Mouse (Mus musculus) right cerebral cortex, postnatal 25 days (tissue): ENCODE data around the gene Pttg1ip.

Experiments
- DNase-seq: peaks from one replicate; pipeline ENCODE4 v3.0.0; 2022

Pttg1ip gene

DNA sequence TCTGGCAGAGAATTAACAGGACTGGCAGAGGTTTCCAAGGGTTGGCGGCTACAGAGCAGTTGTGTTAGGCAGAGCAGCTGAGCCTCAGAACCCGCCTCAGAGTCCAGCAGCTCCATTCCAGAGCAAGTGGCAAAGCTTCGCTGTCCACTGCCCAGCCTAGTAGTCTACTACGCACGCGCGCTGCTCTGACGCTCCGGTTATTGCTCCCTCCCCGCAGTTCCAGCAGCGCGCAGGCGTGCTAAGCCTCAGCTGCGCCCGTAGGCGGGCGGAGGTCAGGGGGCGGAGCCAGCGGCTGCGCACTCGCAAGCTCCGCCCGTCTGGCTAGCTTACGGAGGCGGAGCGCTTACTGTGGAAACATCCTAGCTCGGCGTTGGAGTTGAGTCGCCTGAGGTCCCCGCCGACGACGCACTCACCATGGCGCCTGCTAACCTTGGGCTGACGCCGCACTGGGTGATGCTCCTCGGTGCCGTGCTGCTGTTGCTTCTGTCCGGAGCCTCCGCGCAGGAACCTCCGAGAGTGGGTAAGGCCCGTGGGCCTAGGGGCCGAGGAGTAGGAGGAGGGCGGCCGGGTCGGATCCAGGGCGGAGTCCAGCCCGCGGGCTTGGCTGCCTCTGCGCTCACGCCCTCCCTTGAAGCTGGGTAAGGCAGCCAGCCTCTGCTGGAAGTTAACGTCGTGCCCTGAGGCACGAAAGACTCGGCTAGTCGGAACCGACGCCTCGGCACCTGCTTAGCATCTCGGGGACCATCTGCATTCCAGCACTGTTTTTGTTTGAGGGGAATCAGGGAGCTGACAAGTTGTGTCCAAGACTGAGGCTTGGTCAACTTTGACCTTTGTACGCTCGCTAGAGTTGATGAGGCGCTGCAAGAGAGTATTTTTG is at the start of gene Pttg1ip:
TSS of gene Pttg1ip (plus strand) at position 313 of the 877 bp plus-strand sequence.
- peak; percentile 95 for DNase-seq

DNA sequence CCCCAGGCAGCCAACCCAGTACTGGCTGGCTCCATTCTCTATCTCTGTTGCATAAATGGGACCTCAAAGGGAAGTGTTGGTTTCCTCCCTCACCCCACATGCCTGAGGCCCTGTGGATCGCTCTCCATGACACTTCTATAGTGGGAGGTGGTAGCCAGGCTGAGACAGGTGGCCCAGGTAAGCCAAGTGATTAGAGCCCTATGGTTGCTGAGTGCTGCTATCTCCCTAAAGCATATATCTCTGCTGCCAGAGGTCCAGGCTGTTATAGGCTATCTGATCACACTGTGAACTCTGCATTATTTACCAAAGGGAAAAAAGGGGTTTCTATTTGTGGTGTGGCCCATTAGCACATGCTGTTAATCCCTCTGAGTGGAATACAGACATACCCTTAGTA is 49.5 kb upstream of the Pttg1ip start:
- no peak for DNase-seq

DNA sequence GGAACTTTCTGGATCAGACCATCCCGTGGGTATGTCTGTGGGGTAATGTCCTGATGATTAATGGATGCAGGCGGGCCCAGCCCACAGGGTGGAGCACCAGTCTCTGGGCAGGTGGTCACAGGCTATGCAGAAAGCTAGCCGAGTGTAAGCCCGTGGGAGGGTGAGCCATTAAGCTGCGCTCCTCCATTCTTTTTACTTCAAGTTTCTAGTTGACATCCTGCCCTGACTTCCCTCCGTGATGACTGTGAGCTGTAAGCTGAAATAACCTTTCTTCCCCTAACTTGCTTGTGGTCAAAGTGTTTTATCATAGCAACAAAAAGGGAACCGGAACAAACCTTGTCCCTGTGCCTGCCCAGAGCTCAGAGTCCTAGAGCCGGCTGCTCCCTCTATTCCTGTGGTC is 44.8 kb upstream of the Pttg1ip start:
- no peak for DNase-seq

DNA sequence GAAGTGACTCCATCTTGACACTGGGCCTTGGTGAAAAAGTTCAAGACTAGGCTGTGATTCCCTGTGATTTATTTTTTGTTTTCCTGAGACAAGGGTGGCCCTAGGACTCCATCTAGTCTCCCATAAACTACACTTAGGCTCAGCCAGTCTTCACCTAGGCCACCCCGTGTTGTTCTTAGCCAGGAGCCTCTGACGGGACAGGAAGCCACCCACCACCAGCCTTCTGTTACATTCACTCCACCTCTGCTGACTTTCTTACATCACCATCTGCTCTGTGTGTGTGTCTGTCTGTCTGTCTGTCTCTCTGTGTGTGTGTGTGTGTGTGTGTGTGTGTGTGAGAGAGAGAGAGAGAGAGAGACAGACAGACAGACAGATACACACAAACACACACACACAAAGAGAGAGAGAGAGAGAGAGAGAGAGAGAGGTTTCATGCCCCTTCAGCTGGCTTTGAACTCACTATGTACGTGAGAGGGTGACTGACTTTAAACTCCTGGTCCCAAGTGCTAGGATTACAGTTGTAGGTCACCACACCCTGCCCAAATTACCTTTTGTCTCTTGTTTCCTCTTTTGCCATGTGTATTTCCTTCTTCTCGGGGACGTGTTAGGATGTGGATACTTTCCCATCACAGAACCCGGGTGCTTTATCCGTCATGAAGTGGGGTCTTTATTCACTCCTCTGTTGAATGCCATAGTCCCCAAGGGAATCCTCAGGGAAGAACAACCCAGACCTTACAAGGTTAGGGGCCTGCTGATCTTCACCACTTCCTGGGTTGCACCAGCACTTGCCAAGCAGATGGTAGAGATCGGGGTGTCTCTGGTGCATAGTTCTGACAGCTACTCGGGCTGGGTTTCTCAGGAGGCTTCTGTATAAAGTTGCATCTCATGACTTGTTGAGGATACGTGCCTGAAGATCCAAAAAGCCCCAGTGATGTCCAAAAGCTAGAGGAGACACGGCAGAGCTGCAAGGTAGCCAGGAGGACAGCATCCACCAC is 44.0 kb upstream of the Pttg1ip start:
- DNase-seq: no peak

DNA sequence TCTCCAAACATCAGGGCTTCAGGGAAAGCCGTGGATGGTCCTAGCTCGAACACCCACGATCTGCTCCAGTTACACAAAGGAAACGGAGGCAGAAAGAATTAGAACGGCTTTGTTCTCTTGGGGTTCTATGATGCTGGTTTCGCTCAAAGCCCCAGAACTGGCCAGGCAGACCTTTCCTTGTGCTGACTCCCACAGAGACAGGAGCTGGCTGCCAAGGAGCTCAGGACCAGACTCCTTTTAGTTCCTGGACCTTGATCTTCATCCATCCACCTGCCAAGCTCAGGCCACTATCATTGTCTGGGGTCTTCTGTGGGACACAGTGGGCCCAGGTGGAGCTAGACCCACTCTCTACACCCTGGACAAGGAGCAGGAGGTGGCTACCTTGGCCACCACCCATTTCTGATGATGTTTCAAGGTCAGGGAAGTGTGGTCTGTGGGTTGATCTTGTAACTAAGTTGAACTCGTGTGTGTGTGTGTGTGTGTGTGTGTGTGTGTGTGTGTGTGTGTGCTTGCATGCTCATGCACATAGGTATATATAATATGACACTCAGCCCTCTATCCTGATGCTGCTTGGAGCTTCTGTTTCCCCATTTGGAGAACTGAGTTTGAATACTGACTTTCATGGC is 42.1 kb upstream of the Pttg1ip start:
- no peak for DNase-seq

DNA sequence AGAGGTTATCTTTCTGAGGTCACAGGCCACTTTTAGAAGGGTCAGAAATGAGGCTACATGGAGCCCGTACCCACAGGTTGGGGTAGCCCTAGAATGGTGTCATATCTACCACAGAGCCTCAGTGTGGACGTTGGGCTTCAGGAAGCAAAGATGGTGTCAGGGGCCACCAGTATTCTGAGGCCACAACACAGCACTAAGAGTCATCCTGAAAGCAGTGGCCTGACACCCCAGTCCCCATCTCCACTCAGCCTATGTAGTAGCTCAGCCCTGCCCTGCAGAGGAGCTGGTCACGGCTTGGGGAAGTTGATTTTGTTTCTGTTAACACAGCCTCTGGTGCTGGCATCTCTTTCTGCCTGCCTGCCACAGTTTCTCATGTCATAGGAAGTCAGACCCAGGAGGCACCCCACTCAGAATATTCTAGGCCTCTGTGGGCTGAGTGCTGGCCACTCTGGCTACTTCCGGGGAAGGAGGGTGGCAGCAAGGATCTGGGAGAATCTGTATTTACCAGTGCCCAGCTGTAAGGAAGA is 40.9 kb upstream of the Pttg1ip start:
- DNase-seq: no peak

DNA sequence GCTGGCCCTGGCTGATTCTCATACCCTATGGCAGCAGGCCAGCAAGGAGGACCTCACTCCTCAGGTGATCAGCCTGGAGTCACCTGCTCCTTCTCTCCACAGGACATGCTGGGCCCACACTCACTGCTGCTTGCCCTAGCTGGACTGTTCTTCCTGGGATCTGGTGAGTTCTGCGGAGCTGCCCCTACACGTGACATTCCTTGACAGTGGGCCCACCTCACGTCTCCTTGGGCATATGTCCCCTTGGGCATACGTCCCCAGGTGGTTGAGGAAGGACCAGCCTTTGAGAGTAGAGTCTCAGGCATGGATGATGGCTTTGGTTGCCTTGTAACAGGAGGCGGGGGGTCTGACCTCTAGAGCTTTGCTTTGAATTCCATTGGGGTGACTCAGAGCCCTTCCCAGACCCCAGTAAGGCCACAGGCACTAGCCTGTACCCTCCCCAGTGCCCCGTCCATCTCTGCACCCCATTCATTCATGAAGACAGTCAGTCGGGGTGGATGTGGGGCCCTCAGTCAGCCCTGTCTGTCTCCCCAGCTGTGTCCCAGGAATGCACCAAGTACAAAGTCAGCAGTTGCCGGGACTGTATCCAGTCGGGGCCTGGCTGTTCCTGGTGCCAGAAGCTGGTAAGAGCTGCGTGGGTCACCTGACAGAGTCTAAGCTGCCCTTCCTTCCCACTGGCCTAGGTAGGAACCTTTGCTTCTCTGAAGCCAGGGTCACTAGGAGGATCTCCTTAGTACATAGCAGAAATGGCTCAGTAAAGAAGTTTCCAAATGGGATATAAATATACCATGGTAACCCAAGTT is 39.5 kb upstream of the Pttg1ip start:
- no peak for DNase-seq

DNA sequence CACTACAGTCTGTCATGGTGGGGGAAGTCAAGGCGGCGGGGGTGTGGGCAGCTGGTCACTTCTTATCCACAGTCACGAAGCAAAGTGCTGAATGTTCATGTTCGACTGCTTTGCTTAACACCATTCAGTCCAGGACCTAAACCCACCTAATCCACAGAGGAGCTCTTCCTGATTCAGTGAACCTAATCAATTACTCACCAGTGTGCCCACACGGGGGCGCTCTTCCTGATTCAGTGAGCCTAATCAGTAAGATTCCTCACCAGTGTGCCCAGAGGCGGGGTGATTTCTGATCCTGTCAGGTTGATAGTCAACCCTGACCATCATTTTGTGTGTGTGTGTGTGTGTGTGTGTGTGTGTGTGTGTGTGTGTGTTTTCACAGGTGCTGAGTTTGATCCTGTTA is 38.3 kb upstream of the Pttg1ip start:
- DNase-seq: no peak

DNA sequence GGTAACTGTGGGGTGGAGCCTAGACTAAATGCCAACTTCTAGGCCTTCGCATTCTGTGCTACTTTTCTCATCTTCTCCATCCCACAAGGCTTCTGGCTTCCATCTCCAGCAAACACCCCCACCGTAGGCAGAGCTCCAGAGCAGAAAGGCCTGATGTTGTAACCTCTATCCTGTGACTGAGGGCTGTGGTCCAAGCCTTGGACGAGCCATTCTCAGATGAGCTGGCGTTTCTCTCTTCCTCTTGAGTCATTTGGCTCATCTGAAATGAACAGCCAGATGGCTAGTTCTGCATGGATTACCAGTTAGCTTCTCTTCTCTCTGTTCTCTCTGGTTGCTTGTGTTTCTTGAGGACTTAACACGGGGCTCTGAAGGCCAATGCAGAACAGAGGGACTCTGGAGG is 36.6 kb upstream of the Pttg1ip start:
- DNase-seq: peak; percentile 73

DNA sequence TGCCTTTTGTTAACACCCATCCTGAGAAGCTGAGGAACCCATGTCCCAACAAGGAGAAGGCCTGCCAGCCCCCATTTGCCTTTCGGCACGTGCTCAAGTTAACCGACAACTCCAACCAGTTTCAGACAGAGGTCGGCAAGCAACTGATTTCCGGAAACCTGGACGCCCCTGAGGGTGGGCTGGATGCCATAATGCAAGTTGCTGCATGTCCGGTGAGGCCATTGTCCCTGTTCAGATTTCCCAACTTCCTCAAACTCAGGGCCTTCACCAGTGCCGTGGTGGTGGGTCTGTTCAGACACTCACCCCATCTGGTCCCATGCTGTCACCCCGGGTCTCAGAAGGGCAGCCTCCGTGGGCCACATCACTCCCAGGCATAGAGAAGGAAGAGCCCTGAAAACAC is 32.9 kb upstream of the Pttg1ip start:
- DNase-seq: no peak

DNA sequence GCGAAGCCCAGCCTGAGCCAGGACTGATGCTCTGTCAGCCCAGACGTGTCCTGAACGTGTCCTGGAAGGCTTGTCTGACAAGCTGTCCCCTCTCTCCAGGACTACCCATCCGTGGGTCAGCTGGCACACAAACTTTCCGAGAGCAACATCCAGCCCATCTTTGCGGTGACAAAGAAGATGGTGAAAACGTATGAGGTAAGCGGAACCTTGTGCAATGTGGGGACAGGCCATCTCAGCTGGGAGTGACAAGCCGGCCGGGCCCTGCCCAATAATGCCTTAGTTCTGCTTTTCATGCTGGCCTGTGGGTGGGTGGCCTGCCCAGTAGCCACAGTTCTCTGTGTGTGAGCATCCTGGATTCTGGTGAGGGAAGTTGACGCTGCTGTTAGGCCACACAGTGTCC is 30.6 kb upstream of the Pttg1ip start:
- DNase-seq: no peak

DNA sequence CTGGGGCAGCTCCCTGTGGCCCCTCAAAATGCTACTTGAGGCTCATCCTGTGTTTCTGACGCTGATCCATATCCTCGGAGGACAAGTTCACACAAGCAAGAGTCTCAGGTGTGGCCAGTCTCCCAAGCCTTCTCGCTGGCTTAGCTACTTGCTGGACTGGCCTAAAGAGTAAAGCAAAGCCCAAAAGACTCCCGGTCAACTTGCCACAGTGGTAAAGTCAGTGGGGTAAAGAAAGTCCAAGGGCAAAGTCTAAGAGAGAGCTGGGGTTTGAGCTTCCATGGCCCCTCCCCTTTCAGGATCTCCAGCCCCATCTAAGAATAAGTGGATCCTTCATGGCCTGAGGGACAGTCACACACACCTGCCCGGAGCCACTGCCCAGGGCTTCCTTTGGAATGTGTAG is 29.4 kb upstream of the Pttg1ip start:
- no peak for DNase-seq

DNA sequence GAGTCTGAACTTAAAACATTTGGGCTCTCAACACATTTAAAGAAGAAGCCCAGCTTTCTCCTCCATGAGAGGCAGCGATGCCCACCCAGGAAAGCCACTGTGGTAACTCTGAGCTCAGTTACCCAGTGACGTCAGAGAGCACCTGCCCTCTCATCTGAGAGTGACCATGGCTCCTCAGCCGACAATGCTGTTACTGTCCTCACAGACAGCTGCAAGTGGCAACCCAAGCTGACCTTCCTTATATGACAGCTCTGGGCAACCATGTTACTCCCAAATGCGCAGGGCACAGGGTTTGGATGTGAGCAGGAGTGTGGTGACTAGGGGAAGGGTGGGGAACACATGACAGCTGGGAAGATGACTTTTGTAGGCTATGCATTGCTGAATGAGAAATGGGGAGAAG is 28.2 kb upstream of the Pttg1ip start:
- no peak for DNase-seq

DNA sequence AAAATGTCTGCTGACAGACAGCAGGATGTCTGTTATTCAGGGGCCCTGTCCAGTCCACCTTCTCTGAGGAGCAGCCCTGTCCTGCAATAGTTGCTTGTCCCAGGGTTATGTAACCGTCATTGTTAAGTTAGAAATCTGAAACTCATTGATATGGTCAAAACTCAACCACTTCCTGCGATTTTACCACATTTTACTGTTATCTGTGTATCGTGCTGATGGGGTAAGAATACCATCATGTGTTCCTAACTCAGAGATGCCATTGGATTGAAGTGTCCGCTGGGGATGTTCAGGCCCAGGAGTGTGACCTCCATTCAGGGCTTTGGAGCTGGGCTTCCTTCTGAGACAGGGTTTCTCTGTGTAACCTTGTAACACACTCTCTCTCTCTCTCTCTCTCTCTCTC is 26.6 kb upstream of the Pttg1ip start:
- no peak for DNase-seq

DNA sequence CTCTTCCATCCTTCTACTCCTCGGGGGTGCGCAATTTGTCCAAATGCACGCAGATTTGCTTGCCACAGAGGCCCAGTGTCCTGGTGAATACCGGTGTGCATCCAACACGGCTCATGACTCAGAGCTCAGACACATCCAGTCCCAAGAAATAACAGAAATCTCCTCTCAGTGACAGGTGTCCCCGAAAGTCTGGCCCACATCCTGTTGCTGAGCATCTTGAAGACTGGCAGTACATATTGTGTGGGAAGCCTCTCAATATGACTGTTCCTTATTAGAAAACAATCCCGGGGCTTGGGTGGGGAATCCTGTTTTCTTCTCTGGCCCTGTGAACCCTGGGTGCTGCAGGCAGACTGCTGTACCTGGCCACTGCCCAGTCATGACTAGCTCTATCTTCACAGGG is 24.9 kb upstream of the Pttg1ip start:
- no peak for DNase-seq

DNA sequence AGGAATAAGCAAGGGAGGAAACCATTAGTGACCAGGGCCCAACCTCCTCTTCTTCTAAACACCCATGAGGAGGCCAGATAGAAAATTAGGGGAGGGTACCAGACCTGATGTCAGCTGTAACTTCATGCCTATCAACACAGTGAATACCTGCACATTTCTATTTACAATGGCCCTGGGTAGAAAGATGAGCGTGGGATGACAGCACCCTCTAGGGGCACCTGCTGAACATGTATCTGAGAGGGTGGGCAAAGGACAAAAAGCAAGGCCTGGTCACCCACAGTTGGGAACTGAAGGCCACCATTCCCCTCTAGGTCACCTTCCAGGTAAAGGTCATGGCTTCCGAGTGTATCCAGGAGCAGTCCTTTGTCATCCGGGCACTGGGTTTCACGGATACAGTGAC is 23.9 kb upstream of the Pttg1ip start:
- DNase-seq: no peak

DNA sequence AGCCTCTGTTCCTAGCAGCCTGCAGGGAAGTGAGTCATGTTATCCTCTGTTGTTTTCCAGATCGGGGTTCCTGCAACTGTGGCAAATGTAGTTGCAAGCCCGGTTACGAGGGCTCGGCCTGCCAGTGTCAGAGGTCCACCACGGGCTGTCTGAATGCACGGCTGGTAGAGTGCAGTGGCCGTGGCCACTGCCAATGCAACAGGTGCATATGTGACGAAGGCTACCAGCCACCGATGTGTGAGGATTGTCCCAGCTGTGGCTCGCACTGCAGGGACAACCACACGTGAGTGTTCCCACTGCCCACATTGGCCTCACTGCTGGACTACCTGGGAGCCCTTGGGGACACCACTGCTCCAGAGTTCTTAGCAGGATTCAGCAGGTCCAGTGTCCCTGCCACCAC is 21.4 kb upstream of the Pttg1ip start:
- DNase-seq: no peak

DNA sequence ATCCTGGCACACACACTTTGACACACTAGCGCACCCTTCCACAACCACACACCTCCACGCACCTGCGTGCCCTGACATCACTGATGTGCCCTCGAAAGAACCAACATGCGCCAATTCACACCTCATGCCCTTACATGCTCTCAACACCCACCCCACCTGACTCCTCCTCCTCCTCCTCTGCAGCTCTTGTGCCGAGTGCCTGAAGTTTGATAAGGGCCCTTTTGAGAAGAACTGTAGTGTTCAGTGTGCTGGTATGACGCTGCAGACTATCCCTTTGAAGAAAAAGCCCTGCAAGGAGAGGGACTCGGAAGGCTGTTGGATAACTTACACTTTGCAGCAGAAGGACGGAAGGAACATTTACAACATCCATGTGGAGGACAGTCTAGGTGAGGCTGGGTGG is 20.7 kb upstream of the Pttg1ip start:
- DNase-seq: no peak

DNA sequence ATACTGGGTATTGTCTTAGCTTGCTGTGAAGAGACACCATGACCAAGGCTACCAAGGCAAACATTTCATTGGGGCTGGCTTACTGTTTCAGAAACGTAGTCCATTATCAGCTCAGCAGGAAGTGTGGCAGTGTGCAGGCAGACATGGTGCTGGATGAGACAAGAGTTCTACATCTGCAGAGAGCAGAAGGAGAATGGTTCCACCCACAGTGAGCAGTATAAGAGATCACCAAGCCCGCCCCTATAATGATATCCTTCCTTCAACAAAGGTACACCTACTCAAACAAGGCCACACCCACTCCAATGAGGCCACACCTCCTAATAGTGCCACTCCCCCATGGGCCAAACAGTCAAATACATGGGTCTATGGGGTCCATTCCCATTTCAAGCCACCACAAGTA is 20.0 kb upstream of the Pttg1ip start:
- no peak for DNase-seq

DNA sequence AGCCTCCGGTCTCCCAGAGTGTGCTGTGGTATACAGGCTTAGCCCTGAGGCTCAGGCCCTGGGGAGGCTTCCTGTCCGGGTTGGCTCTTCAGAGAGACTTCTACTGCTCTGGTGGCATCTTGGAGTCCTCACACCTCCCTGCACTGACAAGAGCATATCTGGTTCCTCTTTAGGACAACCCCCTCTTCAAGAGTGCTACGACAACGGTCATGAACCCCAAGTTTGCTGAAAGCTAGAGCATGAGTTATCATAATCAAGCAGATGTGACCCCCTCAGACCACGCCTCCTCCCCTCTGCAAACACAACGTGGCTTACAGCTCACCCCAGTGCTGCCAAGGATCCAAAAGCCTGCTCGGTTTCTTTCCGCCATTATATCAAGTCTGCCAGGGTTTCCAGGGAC is 16.5 kb upstream of the Pttg1ip start:
- no peak for DNase-seq

DNA sequence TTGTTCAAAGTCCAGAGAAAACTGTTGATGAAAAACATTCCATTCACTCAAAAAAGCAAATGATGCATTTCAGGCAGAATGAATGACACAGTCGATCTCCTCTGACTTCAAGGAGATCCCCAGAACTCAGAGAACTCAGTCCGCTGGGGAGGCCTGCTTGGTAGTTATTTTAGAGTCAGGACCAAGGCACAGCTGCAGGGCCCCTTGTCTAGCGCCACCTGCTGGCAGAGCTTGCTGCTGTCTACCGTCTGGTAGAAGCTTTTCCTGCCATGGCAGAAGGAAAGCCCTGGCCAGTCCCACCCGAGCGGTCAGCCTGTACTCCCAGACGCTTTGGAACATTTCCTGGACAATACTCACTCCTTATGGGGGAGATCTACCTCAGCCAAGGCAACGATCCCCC is 14.9 kb upstream of the Pttg1ip start:
- peak; percentile 58 for DNase-seq

DNA sequence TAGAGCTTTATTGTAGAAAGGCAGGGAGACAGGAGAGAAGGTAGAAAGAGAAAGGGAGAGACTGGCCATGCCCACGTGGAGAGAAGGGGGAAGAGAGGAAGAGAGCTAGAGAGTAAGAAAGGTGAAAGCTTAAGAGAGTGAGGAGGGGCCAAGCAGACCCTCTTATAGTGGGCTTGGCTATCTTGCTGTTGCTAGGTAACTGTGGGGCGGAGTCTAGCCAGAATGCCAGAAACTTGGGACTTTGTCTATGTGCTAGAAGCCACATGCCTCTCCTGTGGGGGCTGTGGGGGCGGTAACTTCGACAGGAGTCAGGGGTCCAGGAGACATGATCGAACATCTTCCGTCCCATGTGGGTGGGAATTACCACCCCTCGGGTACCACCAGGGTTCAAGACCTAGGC is 12.0 kb upstream of the Pttg1ip start:
- DNase-seq: no peak
